ENCODE assay signal across 8 mouse cellular contexts in genomic region chr3:37312370-37312941, GRCm38 (mm10). TPM values are rescaled to one million over a fixed set of nuclear protein-coding genes. Genes with fewer than 3 reads are reported as not detected.
A peak's percentile ranks its signal among the peaks of the same experiment; 100 is the strongest.
DNase-seq lines count a peak whose midpoint lies in the region; ATAC-seq lines count a peak whose summit lies in the region.

Gene Bbs12, plus strand, starts transcription at chr3:37312554.
Gene Cetn4, minus strand, starts transcription at chr3:37312708.

- H3K9ac ChIP-seq in hindbrain, embryonic 13.5 days, result peak within 1 kb of the TSS; percentile 87

- H3K36me3 ChIP-seq in hindbrain, embryonic 13.5 days, result no peaks in the 10 kb centered on the region

- no peaks in the 10 kb centered on the region for H3K9me3 ChIP-seq in hindbrain, embryonic 13.5 days

- H3K27me3 ChIP-seq in hindbrain, embryonic 13.5 days, result no peaks in the 10 kb centered on the region

- peak; percentile 100 for ATAC-seq in hindbrain, embryonic 13.5 days (ENCODE audit: low FRiP score)

- DNase-seq in Muller cell, postnatal 12 days (ENCODE audit: inconsistent ontology term), result peak; percentile 94
- peak; percentile 94 for DNase-seq in cerebellum, adult 9-11 months
- peak; percentile 90 to 96 for DNase-seq in frontal cortex, postnatal 10 days (ENCODE audit: low spot score in 2 of 2)
- peak; percentile 99 for DNase-seq in layer of hippocampus, postnatal 25 days (ENCODE audit: extremely low spot score in 1 of 2, low spot score in 1 of 2)
- peak; percentile 95 for DNase-seq in lung, postnatal 25 days (ENCODE audit: low spot score)
- peak; percentile 98 for DNase-seq in retina, embryonic 14.5 days (ENCODE audit: low spot score)
- peak; percentile 98 for DNase-seq in thymus, postnatal 4 days

- H3K27ac ChIP-seq in hindbrain, embryonic 13.5 days, result peak within 1 kb of the TSS; percentile 79

- H3K4me1 ChIP-seq in hindbrain, embryonic 13.5 days (replicated peaks), result peaks cover 13% of the 10 kb centered on the region

- under 1% methylated on average over 54 of the region's 54 CpGs for WGBS in hindbrain, embryonic 13.5 days

- H3K4me2 ChIP-seq in hindbrain, embryonic 13.5 days, result peak within 1 kb of the TSS; percentile 68

- H3K4me3 ChIP-seq in hindbrain, embryonic 13.5 days, result peak within 1 kb of the TSS; percentile 75

RNA-seq across cellular contexts. Expression of gene Bbs12, which starts in this region (rescaled TPM):
- polyA plus RNA-seq in hindbrain, embryonic 13.5 days (2015; fragmentation: Nextera tagmentation; extraction: Ambion mirVana), result 5.3 and 5.4 TPM in 2 replicates
- 1 to 10 TPM; 4.5 to 6.4 TPM for total RNA-seq in layer of hippocampus, postnatal 25 days (2021)

RNA-seq across cellular contexts. Expression of gene Cetn4, which starts in this region (rescaled TPM):
- 2.5 and 4.2 TPM in 2 replicates for polyA plus RNA-seq in hindbrain, embryonic 13.5 days (2015; fragmentation: Nextera tagmentation; extraction: Ambion mirVana)
- total RNA-seq in layer of hippocampus, postnatal 25 days (2021), result 10 to 100 TPM in 1 of 2 experiments, 1 to 10 TPM in 1; 9.4 to 11.2 TPM

Comparison
In these comparisons a context has a peak if more than half of its experiments do, and no peak if none do; other contexts are left out.
1. Peak in every context shown above with its lines: DNase-seq, ATAC-seq, H3K4me3 ChIP-seq and H3K27ac ChIP-seq.